Mouse (Mus musculus) C2C12 (cell line): ENCODE results near the gene Tpd52l1. TPM values are rescaled to one million over a fixed set of nuclear protein-coding genes. Genes with fewer than 3 reads are reported as not detected.

Experiments used
- H3K27me3 ChIP-seq: one replicate; pipeline ENCODE4 v1.6.1; 2011; ENCODE audit not compliant: control insufficient read depth, insufficient read depth, insufficient read length
- H3K36me3 ChIP-seq: one replicate; pipeline ENCODE4 v1.6.1; 2011; ENCODE audit not compliant: control insufficient read depth, insufficient read depth
- H3K4me3 ChIP-seq: one replicate; pipeline ENCODE4 v1.5.1; 2011; ENCODE audit warnings: mild to moderate bottlenecking, control low read depth; ENCODE audit not compliant: poor library complexity, insufficient read depth, severe bottlenecking
- H3K79me2 ChIP-seq: one replicate; pipeline ENCODE4 v1.6.1; 2011; ENCODE audit not compliant: control insufficient read depth, insufficient read depth
- H3K79me3 ChIP-seq: one replicate; pipeline ENCODE4 v1.6.1; 2011; ENCODE audit warnings: low read depth, control low read depth
- H3ac ChIP-seq: one replicate; pipeline ENCODE3; 2011; ENCODE audit warnings: low read depth; ENCODE audit not compliant: control insufficient read depth, insufficient read length
- CEBPB ChIP-seq: IDR thresholded peaks from one replicate; pipeline ENCODE4 v1.6.1; 2011; ENCODE audit warnings: low read depth, mild to moderate bottlenecking, control low read depth, moderate library complexity
- CTCF ChIP-seq: IDR thresholded peaks from one replicate; pipeline ENCODE4 v1.5.1; 2011; ENCODE audit not compliant: control insufficient read depth, insufficient read depth, insufficient read length
- FOSL1 ChIP-seq: IDR thresholded peaks from one replicate; pipeline ENCODE4 v1.8.0; 2011; ENCODE audit warnings: mild to moderate bottlenecking, low read length; ENCODE audit not compliant: poor library complexity, insufficient read depth, severe bottlenecking
- MAX ChIP-seq: IDR thresholded peaks from one replicate; pipeline ENCODE4 v1.6.1; 2011; ENCODE audit warnings: mild to moderate bottlenecking, control low read depth
- MYOD1 ChIP-seq: IDR thresholded peaks from one replicate; pipeline ENCODE4 v1.6.1; 2011; ENCODE audit warnings: low read depth; ENCODE audit not compliant: control insufficient read depth, insufficient read length
- MYOG ChIP-seq: IDR thresholded peaks from one replicate; pipeline ENCODE4 v1.6.1; 2011; ENCODE audit not compliant: control insufficient read depth, insufficient read length; ENCODE audit errors: extremely low read depth
- USF1 ChIP-seq: IDR thresholded peaks from one replicate; pipeline ENCODE4 v1.6.1; 2011; ENCODE audit warnings: low read depth, mild to moderate bottlenecking, control low read depth, moderate library complexity
- polyA plus RNA-seq: library from polyadenylated mRNA; unstranded; fragments of >200 nt; fragmentation: generic; extraction: Trizol; gene quantifications from one replicate; pipeline ENCODE4 v1.2.1, GENCODE M21; 2012; ENCODE audit warnings: missing spikeins

The Tpd52l1 gene
- polyA plus RNA-seq, 1 experiment, result 60.9 TPM

DNA sequence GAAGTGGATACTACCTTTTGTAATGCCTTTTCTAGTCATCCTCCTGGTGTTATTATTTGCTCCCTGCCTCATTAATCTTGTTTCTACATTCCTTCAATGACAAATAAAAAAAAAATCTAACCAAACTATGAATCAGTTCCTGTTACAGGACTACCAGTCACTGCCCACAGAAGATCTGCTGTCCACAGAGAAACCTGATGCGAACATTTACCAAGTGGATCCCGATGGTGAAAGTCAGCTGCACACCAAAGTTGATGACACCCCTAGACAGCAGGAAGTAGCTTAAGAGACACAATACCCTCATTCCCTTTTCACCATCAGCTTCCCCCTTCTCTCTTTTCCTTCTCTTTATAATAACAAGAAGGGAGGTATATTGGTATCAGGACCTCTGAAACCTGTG lies 17.3 kb upstream of the Tpd52l1 start:
- no peaks in the 10 kb centered on the region for H3K79me3 ChIP-seq
- no peak overlapping the region for H3K4me3 ChIP-seq

GRCm38 (mm10) chr10:31456806-31457205 lies 11.0 kb upstream of the Tpd52l1 start:
- Histone ChIP-seq H3ac (no peak overlapping the region), H3K4me3 (no peak overlapping the region)
- no peak for TF ChIP-seq MYOG
- no peak for TF ChIP-seq USF1
- no peak for TF ChIP-seq CTCF
- TF ChIP-seq CEBPB, result no peak
- TF ChIP-seq MYOD1, result no peak
- no peak for TF ChIP-seq FOSL1
- TF ChIP-seq MAX, result no peak

More for the DNA sequence above, 17.3 kb upstream of the Tpd52l1 start:
- Histone ChIP-seq H3K27me3 (no peaks in the 10 kb centered on the region), H3ac (no peak overlapping the region), H3K36me3 (no peaks in the 10 kb centered on the region), H3K79me2 (no peaks in the 10 kb centered on the region)
- TF ChIP-seq MYOG (no peak), MYOD1 (peak; percentile 83), CEBPB (peak; percentile 46), FOSL1 (peak; percentile 85)

DNA sequence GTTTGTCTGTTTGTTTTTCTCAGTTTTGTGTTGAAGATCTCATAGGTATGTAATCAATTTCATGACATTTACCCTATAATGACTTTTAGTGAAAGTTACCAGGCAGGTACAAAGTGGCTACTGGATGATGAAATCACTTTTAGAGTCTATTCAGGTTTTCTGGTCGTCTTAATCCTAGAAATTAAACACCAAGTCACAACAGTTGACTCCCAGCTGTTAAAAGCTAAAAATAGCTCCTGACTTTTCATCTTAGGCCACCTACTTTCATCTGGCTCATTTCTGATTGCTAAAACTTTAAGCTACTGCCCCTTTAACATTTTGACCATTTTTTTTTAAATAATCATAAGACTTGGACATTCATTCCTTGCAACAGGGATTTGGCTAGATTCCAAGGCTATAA lies 1.3 kb upstream of the Tpd52l1 start:
- H3K79me3 ChIP-seq, result no peaks in the 10 kb centered on the region

More at GRCm38 (mm10) chr10:31456806-31457205, 11.0 kb upstream of the Tpd52l1 start:
- Histone ChIP-seq H3K27me3 (no peaks in the 10 kb centered on the region), H3K36me3 (no peaks in the 10 kb centered on the region), H3K79me2 (no peaks in the 10 kb centered on the region), H3K79me3 (no peaks in the 10 kb centered on the region)

GRCm38 (mm10) chr10:31444206-31444605 lies 1.6 kb downstream of the Tpd52l1 start:
- Histone ChIP-seq H3K27me3 (no peaks in the 10 kb centered on the region), H3K79me2 (no peaks in the 10 kb centered on the region), H3K36me3 (no peaks in the 10 kb centered on the region), H3ac (no peak overlapping the region), H3K4me3 (no peak overlapping the region), H3K79me3 (no peaks in the 10 kb centered on the region)
- no peak for TF ChIP-seq MAX
- no peak for TF ChIP-seq FOSL1
- TF ChIP-seq CEBPB, result no peak
- no peak for TF ChIP-seq MYOG
- TF ChIP-seq CTCF, result no peak
- no peak for TF ChIP-seq USF1
- TF ChIP-seq MYOD1, result no peak

More for the DNA sequence above, 1.3 kb upstream of the Tpd52l1 start:
- Histone ChIP-seq H3K79me2 (no peaks in the 10 kb centered on the region), H3K36me3 (no peaks in the 10 kb centered on the region), H3K27me3 (no peaks in the 10 kb centered on the region), H3K4me3 (no peak overlapping the region), H3ac (no peak overlapping the region)
- TF ChIP-seq USF1 (no peak), FOSL1 (no peak), CEBPB (peak; percentile 65)

DNA sequence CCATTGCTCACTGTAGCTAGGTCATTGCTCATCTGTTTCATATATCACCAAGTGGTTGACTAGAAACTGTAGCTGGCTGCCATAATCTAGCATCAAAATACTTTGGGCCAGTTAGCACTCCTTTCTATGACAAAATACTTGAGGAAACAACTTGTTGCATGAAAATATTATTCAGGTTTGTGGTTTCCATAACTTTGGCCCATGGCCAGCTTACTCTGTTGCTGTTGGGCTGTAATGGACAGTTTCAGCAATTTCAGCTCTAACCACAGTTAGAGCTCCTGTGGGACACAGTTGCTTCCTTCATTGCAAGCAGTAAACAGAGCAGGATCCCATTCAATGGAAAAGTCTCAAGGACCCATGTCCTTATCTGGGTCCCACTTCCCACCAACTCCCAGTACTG lies 4.3 kb downstream of the Tpd52l1 start:
- TF ChIP-seq CEBPB, result no peak
- no peak for TF ChIP-seq USF1
- TF ChIP-seq MYOG, result no peak
- TF ChIP-seq MAX, result no peak
- TF ChIP-seq FOSL1, result no peak
- TF ChIP-seq MYOD1, result no peak
- no peak for TF ChIP-seq CTCF
- no peaks in the 10 kb centered on the region for H3K36me3 ChIP-seq
- no peak overlapping the region for H3K4me3 ChIP-seq
- no peak overlapping the region for H3ac ChIP-seq
- H3K27me3 ChIP-seq, result no peaks in the 10 kb centered on the region
- no peaks in the 10 kb centered on the region for H3K79me3 ChIP-seq
- no peaks in the 10 kb centered on the region for H3K79me2 ChIP-seq

DNA sequence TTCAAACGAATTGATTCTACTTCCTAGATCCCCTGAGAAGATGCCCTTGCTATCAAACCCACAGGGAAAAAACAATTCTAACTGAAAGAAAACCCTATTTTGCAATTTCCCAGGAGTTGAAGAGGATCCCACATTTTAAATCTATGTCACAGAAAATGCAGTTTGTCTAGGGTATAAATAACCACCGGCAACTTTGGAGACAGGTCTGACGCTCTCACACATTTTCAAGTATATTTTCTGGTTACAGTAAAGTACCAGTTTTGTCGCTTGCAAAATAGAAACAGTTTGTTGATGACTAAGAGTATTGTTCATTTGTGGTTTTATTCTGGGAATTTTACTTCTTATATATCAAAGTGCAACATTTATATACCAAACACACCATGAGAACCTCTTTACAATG lies 9.7 kb downstream of the Tpd52l1 start:
- Histone ChIP-seq H3K79me3 (no peaks in the 10 kb centered on the region), H3ac (no peak overlapping the region), H3K27me3 (no peaks in the 10 kb centered on the region), H3K79me2 (no peaks in the 10 kb centered on the region), H3K36me3 (no peaks in the 10 kb centered on the region), H3K4me3 (no peak overlapping the region)
- TF ChIP-seq USF1 (no peak), CEBPB (no peak), FOSL1 (no peak), MAX (no peak), MYOG (no peak), CTCF (no peak), MYOD1 (no peak)
